Mouse (Mus musculus) limb, embryonic 14.5 days (tissue): ENCODE measurements around the gene Fmod. TPM values are rescaled to one million over a fixed set of nuclear protein-coding genes. Genes with fewer than 3 reads are reported as not detected.

ENCODE experiments used
- ATAC-seq: fragments of 200-750 bp; cut with Nextera tagmentation; 2 replicates; pipeline ENCODE4 v1.8.0; 2017; ENCODE audit warnings: low read depth, moderate number of reproducible peaks, moderate TSS enrichment; ENCODE audit not compliant: low FRiP score
- DNase-seq: peaks from one replicate; pipeline ENCODE4 v3.0.0-alpha.2; 2015; ENCODE audit warnings: low spot score
- H3K27ac ChIP-seq: fragments of 300-500 bp; sonication (generic); replicated peaks from 2 replicates; pipeline ENCODE4 v1.5.1; 2014; ENCODE audit warnings: low read depth, mild to moderate bottlenecking, low read length, moderate library complexity, mixed read lengths
- H3K27me3 ChIP-seq: fragments of 300-500 bp; sonication (generic); 2 replicates; pipeline ENCODE4 v1.6.1; 2014; ENCODE audit warnings: low read length, mixed read lengths; ENCODE audit not compliant: control insufficient read depth, insufficient read depth
- H3K36me3 ChIP-seq: fragments of 300-500 bp; sonication (generic); 2 replicates; pipeline ENCODE4 v1.6.1; 2014; ENCODE audit warnings: mild to moderate bottlenecking, low read length, moderate library complexity, mixed read lengths; ENCODE audit not compliant: control insufficient read depth, insufficient read depth
- H3K4me1 ChIP-seq: fragments of 300-500 bp; sonication (generic); 2 replicates; pipeline ENCODE4 v1.6.1; 2014; ENCODE audit warnings: antibody characterized with exemption, low read length, mixed read lengths; ENCODE audit not compliant: control insufficient read depth, insufficient read depth
- H3K4me2 ChIP-seq: fragments of 300-500 bp; sonication (generic); replicated peaks from 2 replicates; pipeline ENCODE4 v1.6.1; 2014; ENCODE audit warnings: low read depth, mild to moderate bottlenecking, low read length, moderate library complexity; ENCODE audit not compliant: severe bottlenecking
- H3K4me3 ChIP-seq: fragments of 300-500 bp; sonication (generic); replicated peaks from 2 replicates; pipeline ENCODE4 v1.5.1; 2014; ENCODE audit warnings: low read length
- H3K9ac ChIP-seq: fragments of 300-500 bp; sonication (generic); 2 replicates; pipeline ENCODE4 v1.6.1; 2014; ENCODE audit warnings: mild to moderate bottlenecking, low read depth, low read length, moderate library complexity; ENCODE audit not compliant: severe bottlenecking
- H3K9me3 ChIP-seq: fragments of 300-500 bp; sonication (generic); 2 replicates; pipeline ENCODE4 v1.6.1; 2016; ENCODE audit warnings: low read length; ENCODE audit not compliant: control insufficient read depth
- POLR2A ChIP-seq: fragments of 200-500 bp; IDR thresholded peaks from 2 replicates; pipeline ENCODE4 v1.8.0; 2012; ENCODE audit warnings: inconsistent platforms, mild to moderate bottlenecking, moderate library complexity, borderline replicate concordance; ENCODE audit not compliant: insufficient read depth, insufficient read length; ENCODE audit errors: extremely low read depth
- WGBS: fragments of 180-500 bp; shearing (Covaris S2); extraction: QIAGEN DNeasy Blood & Tissue Kit; methylation state at CpG from one replicate; pipeline ENCODE4 v1.1.7; 2014; 5-methylcytosine and 5-hydroxymethylcytosine counted together
- polyA plus RNA-seq, 2 experiments: library from polyadenylated mRNA; depleted of rRNA in 1 of 2; stranded (reverse) in 1 of 2; unstranded in 1 of 2; fragments of >200 nt; fragmentation: Nextera tagmentation in 1 of 2; extraction: Ambion mirVana in 1 of 2; gene quantifications; 2 replicates each; pipeline versions ENCODE4 v1.2.1 to v1.2.3; 2012 to 2014

The Fmod gene
- polyA plus RNA-seq, 2 experiments: 75.1 to 86.7 TPM

DNA sequence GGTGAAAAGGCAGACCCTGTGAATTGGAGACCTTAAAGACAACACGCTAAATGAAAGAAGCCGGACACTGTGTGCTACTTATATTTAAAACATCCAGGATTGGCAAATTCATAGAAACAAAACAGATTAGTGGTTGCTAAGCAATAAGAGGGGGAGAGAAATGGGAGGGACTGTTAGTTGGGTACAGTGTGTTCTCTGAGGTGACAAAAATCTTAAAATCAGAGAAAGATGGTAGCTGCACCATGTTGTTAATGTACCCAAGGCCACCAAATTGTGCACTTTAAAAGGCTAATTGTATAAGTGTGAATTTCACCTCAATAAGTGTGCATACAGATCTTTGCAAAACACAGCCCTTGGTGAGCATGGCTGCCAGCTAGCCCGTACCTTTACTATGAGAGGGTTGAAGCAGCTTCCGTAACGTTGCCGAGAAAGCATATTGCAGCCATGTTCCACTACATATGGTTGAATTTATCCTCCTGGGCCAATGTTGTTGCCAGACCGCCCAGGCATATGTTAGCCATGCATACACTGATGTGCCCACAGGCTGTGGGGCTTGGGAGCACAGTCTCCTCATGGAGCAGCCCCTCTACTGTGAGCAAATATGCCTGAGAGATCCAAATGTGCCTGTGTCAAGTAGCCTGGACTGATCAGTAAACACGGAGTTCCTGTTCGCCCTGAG lies 12.6 kb upstream of the Fmod start:
- DNase-seq (no peak), ATAC-seq (no peak)
- 84% methylated on average over 9 of the region's 9 CpGs for WGBS
- H3K4me1 ChIP-seq: peaks cover 8% of the 10 kb centered on the region; the same call in 1 of the 2 replicates
- H3K9ac ChIP-seq: no peak overlapping the region
- H3K36me3 ChIP-seq: no peaks in the 10 kb centered on the region
- no peaks in the 10 kb centered on the region for H3K9me3 ChIP-seq
- H3K4me3 ChIP-seq: no peak overlapping the region
- no peak overlapping the region for H3K27ac ChIP-seq
- no peak for TF ChIP-seq POLR2A
- no peaks in the 10 kb centered on the region for H3K27me3 ChIP-seq
- no peak overlapping the region for H3K4me2 ChIP-seq

DNA sequence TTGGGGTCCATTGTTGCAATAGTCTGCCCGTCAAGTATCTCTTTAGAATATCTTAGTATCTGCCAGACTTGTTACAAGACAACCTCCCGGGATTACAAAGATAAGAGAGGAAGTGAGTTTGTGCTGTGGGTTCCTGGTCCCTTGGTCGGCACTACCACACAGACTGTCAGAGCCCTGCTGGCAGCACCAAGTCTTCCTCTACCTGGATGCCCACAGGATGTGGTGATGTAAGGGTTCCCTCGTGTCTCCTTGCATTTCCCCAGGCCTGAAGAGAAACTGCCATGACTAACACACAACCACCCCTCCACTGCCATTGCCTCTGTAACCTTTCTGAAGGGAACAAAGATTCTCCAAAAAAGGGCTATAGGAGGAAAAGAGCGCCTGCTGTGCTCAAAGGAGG lies 11.1 kb upstream of the Fmod start:
- Histone ChIP-seq H3K4me3 (no peak overlapping the region), H3K27ac (no peak overlapping the region), H3K9ac (no peak overlapping the region), H3K27me3 (no peaks in the 10 kb centered on the region), H3K4me1 (peaks cover 6% of the 10 kb centered on the region; the same call in 1 of the 2 replicates), H3K4me2 (no peak overlapping the region), H3K36me3 (no peaks in the 10 kb centered on the region), H3K9me3 (no peaks in the 10 kb centered on the region)
- no peak for TF ChIP-seq POLR2A
- ATAC-seq: no peak
- no peak for DNase-seq
- WGBS: 80% methylated on average over 5 of the region's 5 CpGs

DNA sequence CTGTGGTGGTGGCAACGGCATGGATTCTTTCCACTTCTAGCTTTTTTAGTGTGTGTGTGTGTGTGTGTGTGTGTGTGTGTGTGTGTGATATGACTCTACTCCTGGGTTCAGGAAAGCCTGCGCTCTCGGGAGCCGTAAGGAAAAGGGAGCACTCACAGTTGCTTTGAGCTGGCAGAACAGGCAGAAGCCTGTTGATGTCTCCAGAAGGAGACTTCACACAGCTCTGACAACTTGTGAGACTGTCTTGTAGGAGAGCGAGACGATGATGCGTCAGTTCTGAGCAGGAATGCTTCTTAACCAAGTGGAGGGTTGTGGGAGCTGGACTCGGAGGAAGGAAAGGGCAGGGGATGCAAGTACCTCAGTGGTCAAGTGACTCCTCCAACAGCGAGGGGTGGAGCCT lies 10.3 kb upstream of the Fmod start:
- 81% methylated on average over 9 of the region's 9 CpGs for WGBS
- Histone ChIP-seq H3K27ac (no peak overlapping the region), H3K9ac (no peak overlapping the region), H3K4me2 (no peak overlapping the region), H3K4me3 (no peak overlapping the region), H3K36me3 (no peaks in the 10 kb centered on the region), H3K9me3 (no peaks in the 10 kb centered on the region), H3K27me3 (no peaks in the 10 kb centered on the region), H3K4me1 (peaks cover 4% of the 10 kb centered on the region; the same call in 1 of the 2 replicates)
- DNase-seq (no peak), ATAC-seq (no peak)
- no peak for TF ChIP-seq POLR2A

DNA sequence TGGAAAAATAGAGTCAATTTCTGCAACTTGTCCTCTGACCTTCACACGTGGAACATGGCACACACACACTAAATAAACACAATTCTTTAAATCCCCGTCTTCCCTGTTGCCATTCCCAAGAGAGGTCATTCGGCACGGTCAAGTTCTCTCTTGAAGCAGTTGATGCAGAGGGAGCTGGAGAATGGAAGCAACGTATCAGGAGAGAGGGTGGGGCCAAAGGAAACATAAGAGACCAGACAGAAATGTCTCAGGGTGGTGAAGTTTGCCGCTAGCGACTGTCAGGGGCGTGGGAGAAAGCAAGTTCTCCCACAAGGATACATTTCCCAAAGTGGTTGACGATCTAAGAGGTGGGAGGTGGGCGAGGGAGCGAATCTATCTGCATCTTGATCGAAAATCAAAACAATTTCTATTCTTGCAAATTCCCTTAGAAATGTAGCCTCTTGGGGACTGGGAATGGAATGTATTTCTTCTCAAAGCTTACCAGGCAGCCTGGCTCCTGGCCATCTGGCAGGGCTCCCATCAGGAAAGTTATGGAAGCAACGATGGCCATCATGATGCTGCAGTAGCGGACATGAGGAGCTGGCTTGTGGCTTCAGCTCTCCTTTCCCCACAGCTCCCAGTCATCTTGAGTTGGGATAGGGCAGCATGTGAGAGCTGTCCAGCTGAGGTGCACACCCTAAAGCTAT lies 8.8 kb upstream of the Fmod start:
- Histone ChIP-seq H3K9ac (no peak overlapping the region), H3K4me3 (no peak overlapping the region), H3K4me1 (peaks cover 4% of the 10 kb centered on the region; the same call in 1 of the 2 replicates), H3K27me3 (no peaks in the 10 kb centered on the region), H3K4me2 (no peak overlapping the region), H3K27ac (no peak overlapping the region), H3K36me3 (no peaks in the 10 kb centered on the region), H3K9me3 (no peaks in the 10 kb centered on the region)
- ATAC-seq: no peak
- WGBS: 78% methylated on average over 14 of the region's 14 CpGs
- no peak for DNase-seq
- TF ChIP-seq POLR2A: no peak

DNA sequence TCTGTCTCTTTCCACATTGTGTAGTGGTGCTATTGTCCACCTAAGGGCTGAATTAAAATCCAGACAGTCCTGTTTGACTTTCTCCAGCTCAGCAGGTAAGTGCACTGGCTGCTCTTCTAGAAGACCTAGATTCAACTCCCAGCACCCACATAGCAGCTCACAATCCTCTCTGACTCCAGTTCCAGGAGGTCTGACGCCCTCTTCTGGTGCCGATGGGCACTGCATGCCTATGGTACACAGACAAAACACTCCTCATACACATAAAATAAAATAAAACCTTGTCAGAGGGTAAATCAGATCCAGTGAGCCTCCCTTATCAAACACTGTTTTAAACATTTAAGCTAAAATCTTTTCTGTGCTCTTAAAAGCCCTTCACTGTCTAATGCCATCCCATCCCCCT lies 562 bp upstream of the Fmod start:
- no peak for ATAC-seq
- Histone ChIP-seq H3K4me1 (peaks cover 21% of the 10 kb centered on the region), H3K27me3 (no peaks in the 10 kb centered on the region), H3K9ac (no peak overlapping the region), H3K27ac (peak overlapping the region; percentile 77), H3K36me3 (no peaks in the 10 kb centered on the region), H3K4me3 (no peak overlapping the region), H3K9me3 (no peaks in the 10 kb centered on the region), H3K4me2 (no peak overlapping the region; the same call in 1 of the 2 replicates)
- no peak for DNase-seq
- TF ChIP-seq POLR2A: no peak
- 72% methylated on average over 2 of the region's 2 CpGs for WGBS
